In the genomic region with DNA sequence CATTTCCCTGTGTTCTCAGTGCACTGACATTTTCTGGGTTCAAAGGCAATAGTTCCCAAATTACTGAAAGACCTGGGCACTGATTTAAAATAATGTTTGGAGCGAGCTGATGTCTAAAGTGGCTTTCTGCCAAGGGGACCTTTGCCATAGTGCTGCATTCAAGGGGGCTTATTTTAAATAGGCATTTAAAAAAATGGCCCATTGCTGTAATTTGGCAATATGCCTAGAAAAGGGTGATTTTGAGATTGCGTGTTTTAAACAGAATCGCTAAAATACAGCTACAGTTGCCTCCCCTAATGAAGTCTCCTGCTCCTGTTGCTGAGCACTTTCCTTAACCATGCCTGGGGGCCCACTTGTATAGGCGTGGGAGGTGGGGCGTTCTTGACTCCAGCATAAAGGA, we compare ENCODE assay signal across 31 mouse cellular contexts.
"Had no signal": no experiment of that assay in that cellular context is flagged by ENCODE, and none has a peak within 500 bp of the region (broad histone marks: within the 10 kb centered on the region; RNA-seq: fewer than 3 reads in every experiment).

No protein-coding gene starts in this region.

- H3K27ac ChIP-seq: limb, embryonic 10.5 days; limb, embryonic 12.5 days; limb, embryonic 13.5 days; limb, embryonic 15.5 days; liver, embryonic 12.5 days; liver, embryonic 13.5 days; liver, embryonic 14.5 days; liver, embryonic 15.5 days; lung, embryonic 15.5 days; macrophage; midbrain, embryonic 10.5 days; midbrain, embryonic 12.5 days; midbrain, embryonic 13.5 days; midbrain, embryonic 15.5 days; neural tube, embryonic 12.5 days had no signal

- H3K4me2 ChIP-seq: limb, embryonic 12.5 days; limb, embryonic 13.5 days; limb, embryonic 15.5 days; liver, embryonic 11.5 days; liver, embryonic 12.5 days; liver, embryonic 13.5 days; liver, embryonic 15.5 days; lung, embryonic 15.5 days; midbrain, embryonic 11.5 days; midbrain, embryonic 12.5 days; midbrain, embryonic 13.5 days; midbrain, embryonic 15.5 days; neural tube, embryonic 12.5 days had no signal

- H3K36me3 ChIP-seq: limb, embryonic 12.5 days; limb, embryonic 13.5 days; limb, embryonic 15.5 days; liver, embryonic 12.5 days; liver, embryonic 13.5 days; liver, embryonic 15.5 days; lung, embryonic 15.5 days; midbrain, embryonic 10.5 days; midbrain, embryonic 12.5 days; midbrain, embryonic 13.5 days; midbrain, embryonic 15.5 days; neural tube, embryonic 12.5 days had no signal

- DNase-seq: left cerebral cortex, postnatal 4 days; liver; liver, embryonic 13.5 days; liver, postnatal 0 days; lung, adult 18-20 months; lung, adult 2 months; lung, postnatal 10 days; lung, postnatal 14 days; lung, postnatal 36 days; lung, postnatal 4 days; midbrain, embryonic 14.5 days had no signal

- H3K27me3 ChIP-seq: limb, embryonic 12.5 days; limb, embryonic 13.5 days; limb, embryonic 15.5 days; liver, embryonic 12.5 days; liver, embryonic 13.5 days; liver, embryonic 15.5 days; lung, embryonic 15.5 days; midbrain, embryonic 12.5 days; midbrain, embryonic 13.5 days; midbrain, embryonic 15.5 days; neural tube, embryonic 12.5 days had no signal

- ATAC-seq: liver, embryonic 12.5 days; liver, postnatal 0 days; lung, postnatal 0 days; midbrain, embryonic 13.5 days; midbrain, embryonic 15.5 days; midbrain, embryonic 16.5 days had no signal

- H3K9me3 ChIP-seq: limb, embryonic 10.5 days; limb, embryonic 12.5 days; limb, embryonic 13.5 days; limb, embryonic 15.5 days; liver, embryonic 12.5 days; liver, embryonic 13.5 days; liver, embryonic 15.5 days; lung, embryonic 15.5 days; megakaryocyte, embryonic 14.5 days; midbrain, embryonic 10.5 days; midbrain, embryonic 12.5 days; midbrain, embryonic 13.5 days; midbrain, embryonic 15.5 days; neural tube, embryonic 12.5 days had no signal

- H3K9ac ChIP-seq: limb, embryonic 12.5 days; limb, embryonic 13.5 days; limb, embryonic 15.5 days; liver, embryonic 12.5 days; liver, embryonic 13.5 days; liver, embryonic 14.5 days; liver, embryonic 15.5 days; liver, postnatal 0 days; lung, embryonic 15.5 days; midbrain, embryonic 12.5 days; midbrain, embryonic 13.5 days; midbrain, embryonic 15.5 days; neural tube, embryonic 12.5 days had no signal

- H3K4me1 ChIP-seq: limb, embryonic 10.5 days; liver, embryonic 12.5 days; liver, embryonic 13.5 days; liver, embryonic 15.5 days; lung, embryonic 15.5 days; megakaryocyte, embryonic 14.5 days; midbrain, embryonic 10.5 days; midbrain, embryonic 12.5 days; midbrain, embryonic 13.5 days; midbrain, embryonic 15.5 days; neural tube, embryonic 12.5 days had no signal

- H3K4me3 ChIP-seq: limb, embryonic 10.5 days; limb, embryonic 12.5 days; limb, embryonic 13.5 days; limb, embryonic 15.5 days; liver, embryonic 12.5 days; liver, embryonic 13.5 days; liver, embryonic 15.5 days; lung, embryonic 15.5 days; megakaryocyte, embryonic 14.5 days; midbrain, embryonic 10.5 days; midbrain, embryonic 12.5 days; midbrain, embryonic 13.5 days; midbrain, embryonic 15.5 days; myocyte; neural tube, embryonic 12.5 days had no signal
